Mouse (Mus musculus): ENCODE results near the gene Foxf1.

Gene Foxf1

GRCm38 (mm10) chr8:121134102-121134501 lies 49.9 kb downstream of the Foxf1 start:
- no peak for DNase-seq

GRCm38 (mm10) chr8:121134512-121134911 lies 50.3 kb downstream of the Foxf1 start:
- DNase-seq: no peak

- no peak for DNase-seq
These were observed 52.7 kb downstream of the Foxf1 start for GRCm38 (mm10) chr8:121136856-121137255.

Data from kidney, adult 9 months (tissue).